ENCODE assay signal across 8 mouse cellular contexts in the genomic region with DNA sequence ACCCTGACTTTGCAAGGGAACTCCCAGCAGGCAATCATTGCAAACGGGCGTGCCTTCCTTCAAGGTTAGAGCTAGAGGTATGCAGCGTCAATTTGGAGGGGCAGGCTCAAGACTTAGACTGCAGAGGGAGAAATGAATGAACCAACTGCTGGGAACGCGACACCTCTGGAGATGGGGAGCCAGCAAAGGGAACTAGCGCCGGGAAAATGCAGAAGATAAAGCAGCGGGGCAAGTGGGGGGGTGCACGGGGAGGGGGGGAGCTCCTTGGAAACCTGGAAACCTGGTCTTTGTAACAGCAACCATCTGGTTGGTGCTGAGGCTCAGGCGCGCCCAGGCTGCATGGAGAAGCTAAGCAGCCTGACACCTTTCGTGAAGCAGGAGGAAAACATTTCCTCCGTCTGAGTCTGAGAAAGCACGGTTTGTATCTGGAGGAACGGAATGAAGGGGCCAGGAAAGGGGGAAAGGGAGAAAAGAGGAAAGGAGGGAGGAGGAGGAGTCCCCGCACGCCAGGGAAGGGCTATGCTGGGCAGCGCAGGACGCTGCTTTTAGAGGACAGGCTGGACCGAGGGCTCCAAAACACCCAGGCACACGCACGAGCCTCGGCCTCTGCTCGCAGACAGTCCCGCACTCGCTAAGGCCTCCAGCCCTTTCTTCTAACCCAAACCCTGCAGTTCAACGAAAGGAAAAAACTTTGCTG. TPM values are rescaled to one million over a fixed set of nuclear protein-coding genes. Genes with fewer than 3 reads are reported as not detected.
DNase-seq lines count a peak whose midpoint lies in the region; ATAC-seq and TF ChIP-seq lines count a peak whose summit lies in the region.

No protein-coding gene starts in this region.

- no peak for TF ChIP-seq CTCF in lung, adult 2 months (IDR thresholded peaks at IDR 0.05; ENCODE audit: insufficient read depth, low read length)
- no peak for TF ChIP-seq CTCF in forebrain, postnatal 0 days (IDR thresholded peaks at IDR 0.05; ENCODE audit: low read depth)

- H3K4me1 ChIP-seq in lung, adult 2 months (ENCODE audit: control insufficient read depth, insufficient read depth, low read length) = peaks cover 8% of the 10 kb centered on the region
- peaks cover 6% of the 10 kb centered on the region for H3K4me1 ChIP-seq in forebrain, postnatal 0 days (ENCODE audit: insufficient read depth)
- peaks cover 26% of the 10 kb centered on the region for H3K4me1 ChIP-seq in midbrain, embryonic 14.5 days (ENCODE audit: control insufficient read depth, insufficient read depth, low read length)

- peak overlapping the region; percentile 91 for H3K27ac ChIP-seq in forebrain, postnatal 0 days (ENCODE audit: low read depth, low read length)
- H3K27ac ChIP-seq in midbrain, embryonic 14.5 days (replicated peaks; ENCODE audit: low read depth, low read length) = peak overlapping the region; percentile 99

- H3K9me3 ChIP-seq in forebrain, postnatal 0 days (ENCODE audit: low read length) = no peaks in the 10 kb centered on the region
- no peaks in the 10 kb centered on the region for H3K9me3 ChIP-seq in midbrain, embryonic 14.5 days (ENCODE audit: control insufficient read depth, low read length)

- no peak for ATAC-seq in forebrain, postnatal 0 days
- no peak for ATAC-seq in midbrain, embryonic 14.5 days (ENCODE audit: low FRiP score, low TSS enrichment)

- H3K4me2 ChIP-seq in forebrain, postnatal 0 days (ENCODE audit: low read depth) = peak overlapping the region; percentile 71
- H3K4me2 ChIP-seq in midbrain, embryonic 14.5 days (ENCODE audit: low read length) = peak overlapping the region; percentile 78

- WGBS in lung, adult 2 months = 1% methylated on average over 27 of the region's 27 CpGs
- 1% methylated on average over 27 of the region's 27 CpGs for WGBS in forebrain, postnatal 0 days
- under 1% methylated on average over 27 of the region's 27 CpGs for WGBS in midbrain, embryonic 14.5 days

- peak overlapping the region; percentile 84 for H3K4me3 ChIP-seq in lung, adult 2 months (replicated peaks; ENCODE audit: extremely low read depth, low read depth, low read length)
- H3K4me3 ChIP-seq in forebrain, postnatal 0 days (ENCODE audit: low read depth, low read length) = peak overlapping the region; percentile 79
- H3K4me3 ChIP-seq in midbrain, embryonic 14.5 days (replicated peaks; ENCODE audit: low read depth, low read length) = peak overlapping the region; percentile 98

- no peak for TF ChIP-seq POLR2A in lung, adult 2 months (IDR thresholded peaks at IDR 0.05; ENCODE audit: borderline replicate concordance, extremely low read depth, low read depth, low read length)

- H3K27me3 ChIP-seq in forebrain, postnatal 0 days (ENCODE audit: insufficient read depth, low read length) = no peaks in the 10 kb centered on the region; the same call in 1 of the 2 replicates
- no peaks in the 10 kb centered on the region for H3K27me3 ChIP-seq in midbrain, embryonic 14.5 days (ENCODE audit: control insufficient read depth, insufficient read depth, low read length)

- H3K9ac ChIP-seq in forebrain, postnatal 0 days = peak overlapping the region; percentile 90
- H3K9ac ChIP-seq in midbrain, embryonic 14.5 days (replicated peaks; ENCODE audit: low read length) = peak overlapping the region; percentile 98

- DNase-seq in lung, adult 2 months = no peak
- DNase-seq in lung, postnatal 10 days = no peak
- peak; percentile 32 to 55 for DNase-seq in adrenal gland, postnatal 36 days
- peak; percentile 59 for DNase-seq in forebrain, postnatal 0 days
- peak; percentile 39 to 50 for DNase-seq in kidney, postnatal 25 days
- peak; percentile 72 for DNase-seq in midbrain, embryonic 14.5 days
- DNase-seq in thymus, postnatal 4 days = no peak
- DNase-seq in layer of hippocampus, adult 8-10 months (ENCODE audit: low spot score in 2 of 2) = no peak

- H3K36me3 ChIP-seq in forebrain, postnatal 0 days (ENCODE audit: insufficient read depth) = no peaks in the 10 kb centered on the region
- H3K36me3 ChIP-seq in midbrain, embryonic 14.5 days (ENCODE audit: control insufficient read depth, insufficient read depth, low read length) = no peaks in the 10 kb centered on the region

RNA-seq across cellular contexts. Expression of a gene that starts 3.3 kb away (rescaled TPM):
- polyA plus RNA-seq in lung, adult 2 months (2012; rRNA removed) = 92.7 and 94.3 TPM in 2 replicates
- total RNA-seq in adrenal gland, postnatal 36 days (2021) = 10 to 100 TPM; 71.9 to 94.9 TPM
- 100 and 116 TPM in 2 replicates for total RNA-seq in forebrain, postnatal 0 days (2014; rRNA removed)
- polyA plus RNA-seq in forebrain, postnatal 0 days (2015; fragmentation: Nextera tagmentation; extraction: Ambion mirVana) = 66.3 and 73.6 TPM in 2 replicates
- 142 and 160 TPM in 2 replicates for polyA plus RNA-seq in midbrain, embryonic 14.5 days (2014; fragmentation: Nextera tagmentation; extraction: Ambion mirVana)
- 10 to 100 TPM; 52.9 to 65.0 (median 61.7) TPM for total RNA-seq in layer of hippocampus, adult 8-10 months (2022)

Comparison
In these comparisons a context has a peak if more than half of its experiments do, and no peak if none do; other contexts are left out.
1. DNase-seq: peak in adrenal gland, postnatal 36 days (2 of 2), forebrain, postnatal 0 days (single experiment), kidney, postnatal 25 days (2 of 2) and midbrain, embryonic 14.5 days (single experiment); none in lung, adult 2 months (single experiment), lung, postnatal 10 days (single experiment), thymus, postnatal 4 days (single experiment) and layer of hippocampus, adult 8-10 months (0 of 2).
2. Peak in every context shown above with its lines, with median percentiles within 50 percentile points of each other: H3K4me3 ChIP-seq.